Mouse (Mus musculus): Measurements from ENCODE around the gene Sorbs2.

DNA sequence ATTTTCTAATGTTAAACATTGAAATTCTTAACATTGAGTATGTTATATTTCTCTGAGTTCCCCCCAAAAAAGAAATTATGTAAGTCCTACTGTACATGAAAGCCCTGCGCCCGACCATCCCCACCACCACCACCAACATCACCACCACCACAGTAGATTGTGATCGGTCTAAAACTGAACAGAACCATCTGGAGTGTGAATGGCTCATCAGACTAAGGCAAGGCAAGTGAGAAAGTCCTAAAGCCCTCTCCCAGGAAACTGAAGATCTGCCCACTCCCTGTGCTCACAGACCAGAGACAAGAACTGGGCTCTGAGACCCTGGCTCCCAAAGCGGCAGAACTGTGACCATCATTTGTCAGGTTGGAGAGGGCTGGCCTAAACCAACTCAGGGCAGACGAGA, 192.5 kb downstream of the Sorbs2 start:
- TF ChIP-seq CTCF (conservative IDR thresholded peaks at IDR 0.05; ENCODE audit: insufficient read depth, insufficient read length, low read depth, low read length), result no peak
- TF ChIP-seq POLR2A (IDR thresholded peaks at IDR 0.05; ENCODE audit: low read depth, low read length), result no peak

Measured in kidney, adult 2 months (tissue).